ENCODE assay signal across 10 mouse cellular contexts in the genomic region with DNA sequence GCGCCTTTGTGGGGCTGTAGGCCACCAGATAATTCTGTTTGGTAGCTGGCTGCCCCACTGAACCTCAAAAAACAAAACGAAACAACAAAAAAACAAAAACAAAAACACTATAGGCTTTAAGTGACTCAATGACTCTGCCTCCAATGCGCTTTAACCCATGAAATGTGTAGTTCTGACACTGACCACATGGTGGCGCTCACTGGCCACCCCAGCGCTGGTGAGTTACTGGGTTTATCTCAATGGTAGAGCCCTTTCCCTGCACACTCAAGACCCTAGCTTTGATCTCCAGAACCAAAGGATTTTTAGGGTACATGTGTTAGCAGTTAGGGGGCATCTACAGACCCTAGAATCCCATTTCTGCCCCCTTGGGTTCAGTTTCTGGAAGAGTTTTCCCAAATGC. TPM values are rescaled to one million over a fixed set of nuclear protein-coding genes. Genes with fewer than 3 reads are reported as not detected.
DNase-seq lines count a peak whose midpoint lies in the region; ATAC-seq and TF ChIP-seq lines count a peak whose summit lies in the region.
"Had no signal": no experiment of that assay in that cellular context is flagged by ENCODE, and none has a peak within 500 bp of the region (broad histone marks: within the 10 kb centered on the region; RNA-seq: fewer than 3 reads in every experiment).

No protein-coding gene starts in this region.

- peak; percentile 57 for TF ChIP-seq CTCF in gastrocnemius, adult 2 months (IDR thresholded peaks at IDR 0.05)
- TF ChIP-seq CTCF in hindbrain, postnatal 0 days (IDR thresholded peaks at IDR 0.05; ENCODE audit: low read depth), result peak; percentile 96

- WGBS in hindbrain, postnatal 0 days, result 21% methylated on average over 5 of the region's 5 CpGs

- no peak for DNase-seq in gastrocnemius, adult 2 months
- no peak for DNase-seq in gastrocnemius, postnatal 36 days
- peak; percentile 57 to 62 for DNase-seq in right cerebral cortex, adult 2 months (ENCODE audit: low spot score in 2 of 2)
- DNase-seq in right cerebral cortex, adult 18-20 months, result no peak
- DNase-seq in cerebellum, adult 8-10 months, result peak; percentile 68
- DNase-seq in hindbrain, postnatal 0 days (ENCODE audit: low spot score), result peak; percentile 79
- DNase-seq in right cerebral cortex, postnatal 25 days, result peak; percentile 32
- DNase-seq in heart, postnatal 36 days, result no peak

- no peak overlapping the region for H3K9ac ChIP-seq in hindbrain, postnatal 0 days (replicated peaks; ENCODE audit: low read length)
- H3K9ac ChIP-seq: midbrain, embryonic 12.5 days had no signal

- H3K4me1 ChIP-seq in hindbrain, postnatal 0 days (ENCODE audit: insufficient read depth, low read length), result no peaks in the 10 kb centered on the region

- no peaks in the 10 kb centered on the region for H3K27me3 ChIP-seq in hindbrain, postnatal 0 days (ENCODE audit: insufficient read depth, low read length)
- H3K27me3 ChIP-seq: midbrain, embryonic 12.5 days had no signal

- H3K27ac ChIP-seq in gastrocnemius, adult 2 months, result no peak overlapping the region
- H3K27ac ChIP-seq in hindbrain, postnatal 0 days, result no peak overlapping the region
- H3K27ac ChIP-seq: midbrain, embryonic 12.5 days had no signal

- H3K9me3 ChIP-seq in hindbrain, postnatal 0 days (ENCODE audit: low read length), result no peaks in the 10 kb centered on the region
- H3K9me3 ChIP-seq: midbrain, embryonic 12.5 days had no signal

- H3K4me3 ChIP-seq in gastrocnemius, adult 2 months, result no peak overlapping the region
- H3K4me3 ChIP-seq in hindbrain, postnatal 0 days (ENCODE audit: low read length), result no peak overlapping the region
- H3K4me3 ChIP-seq: midbrain, embryonic 12.5 days had no signal

- ATAC-seq in hindbrain, postnatal 0 days, result no peak; the same call in 1 of the 2 replicates

- no peak overlapping the region for H3K4me2 ChIP-seq in hindbrain, postnatal 0 days (ENCODE audit: low read depth, low read length)
- H3K4me2 ChIP-seq: midbrain, embryonic 12.5 days had no signal

- H3K36me3 ChIP-seq in hindbrain, postnatal 0 days (ENCODE audit: insufficient read depth, low read length), result no peaks in the 10 kb centered on the region
- H3K36me3 ChIP-seq: midbrain, embryonic 12.5 days had no signal

- intact Hi-C loops in gastrocnemius, adult 2 months (cut with DNase I), result loop anchor here (5.0 kb wide), 1 partner anchor 218 kb away; no protein-coding TSS in a partner anchor
- intact Hi-C loops in gastrocnemius, postnatal 36 days (cut with DNase I), result loop anchor here (2.0 to 10.0 kb wide), 2 partner anchors 171 to 219 kb away; no protein-coding TSS in a partner anchor
- intact Hi-C loops in heart, postnatal 36 days (cut with DNase I), result loop anchor here (10.0 kb wide), 3 partner anchors 171 to 311 kb away; no protein-coding TSS in a partner anchor

RNA-seq across cellular contexts. Expression of a gene that starts 39.6 kb away (rescaled TPM):
- total RNA-seq in gastrocnemius, adult 2 months (2021), result not detected
- total RNA-seq in gastrocnemius, postnatal 36 days (2021), result not detected
- total RNA-seq in hindbrain, postnatal 0 days (2014; rRNA removed), result 0.16 and 0.50 TPM in 2 replicates
- 0.25 and 0.29 TPM in 2 replicates for polyA plus RNA-seq in hindbrain, postnatal 0 days (2015; fragmentation: Nextera tagmentation; extraction: Ambion mirVana)
- not detected for total RNA-seq in heart, postnatal 36 days (2021)
- total RNA-seq: hematopoietic stem cell, adult 5-6 weeks had no signal
- polyA plus RNA-seq: midbrain, embryonic 12.5 days had no signal

RNA-seq across cellular contexts. Expression of a gene that starts 46.7 kb away (rescaled TPM):
- under 1 TPM; 0.14 to 0.18 TPM for total RNA-seq in gastrocnemius, adult 2 months (2021)
- under 1 TPM in 1 of 2 experiments, not detected in 1; 0.13 TPM for total RNA-seq in gastrocnemius, postnatal 36 days (2021)
- 0.79 and 1.4 TPM in 2 replicates for total RNA-seq in hindbrain, postnatal 0 days (2014; rRNA removed)
- polyA plus RNA-seq in hindbrain, postnatal 0 days (2015; fragmentation: Nextera tagmentation; extraction: Ambion mirVana), result 1.3 and 1.8 TPM in 2 replicates
- total RNA-seq in heart, postnatal 36 days (2021), result 1 to 10 TPM in 1 of 2 experiments, under 1 TPM in 1; 0.75 to 2.1 TPM

RNA-seq across cellular contexts. Expression of a gene that starts 55.9 kb away (rescaled TPM):
- total RNA-seq in gastrocnemius, adult 2 months (2021), result not detected
- total RNA-seq in gastrocnemius, postnatal 36 days (2021), result not detected
- total RNA-seq in hindbrain, postnatal 0 days (2014; rRNA removed), result 44.3 and 50.7 TPM in 2 replicates
- polyA plus RNA-seq in hindbrain, postnatal 0 days (2015; fragmentation: Nextera tagmentation; extraction: Ambion mirVana), result 35.2 and 39.4 TPM in 2 replicates
- not detected for total RNA-seq in heart, postnatal 36 days (2021)
- total RNA-seq: hematopoietic stem cell, adult 5-6 weeks had no signal

Comparison
In these comparisons a context has a peak if more than half of its experiments do, and no peak if none do; other contexts are left out.
1. DNase-seq: peak in right cerebral cortex, adult 2 months (2 of 2), cerebellum, adult 8-10 months (single experiment), hindbrain, postnatal 0 days (single experiment) and right cerebral cortex, postnatal 25 days (single experiment); none in gastrocnemius, adult 2 months (single experiment), gastrocnemius, postnatal 36 days (0 of 2), right cerebral cortex, adult 18-20 months (single experiment) and heart, postnatal 36 days (0 of 2).
2. RNA of a gene that starts 55.9 kb away (total RNA-seq): 44.3 to 50.7 TPM in hindbrain, postnatal 0 days; not detected in gastrocnemius, adult 2 months, not detected in gastrocnemius, postnatal 36 days and not detected in heart, postnatal 36 days; every median in the first group is over 10 times any median in the second.